18 mouse cellular contexts compared by ENCODE assay signal in genomic region chr12:101762054-101762453, GRCm38 (mm10). TPM values are rescaled to one million over a fixed set of nuclear protein-coding genes. Genes with fewer than 3 reads are reported as not detected.
DNase-seq lines count a peak whose midpoint lies in the region; ATAC-seq and TF ChIP-seq lines count a peak whose summit lies in the region.
"Had no signal": no experiment of that assay in that cellular context is flagged by ENCODE, and none has a peak within 500 bp of the region (broad histone marks: within the 10 kb centered on the region; RNA-seq: fewer than 3 reads in every experiment).

No protein-coding gene starts in this region.

- H3K27me3 ChIP-seq in kidney, adult 2 months (replicated peaks; ENCODE audit: control insufficient read depth, insufficient read depth, low read length) = no peaks in the 10 kb centered on the region
- H3K27me3 ChIP-seq in lung, embryonic 14.5 days (ENCODE audit: insufficient read depth, low read length) = no peaks in the 10 kb centered on the region
- H3K27me3 ChIP-seq: embryonic facial prominence, embryonic 12.5 days; forebrain, embryonic 12.5 days; limb, embryonic 13.5 days; neural tube, embryonic 12.5 days had no signal

- H3K36me3 ChIP-seq in kidney, adult 2 months (ENCODE audit: control insufficient read depth, insufficient read depth, low read length) = no peaks in the 10 kb centered on the region
- H3K36me3 ChIP-seq in lung, embryonic 14.5 days (ENCODE audit: insufficient read depth) = no peaks in the 10 kb centered on the region
- H3K36me3 ChIP-seq: embryonic facial prominence, embryonic 12.5 days; forebrain, embryonic 12.5 days; neural tube, embryonic 12.5 days had no signal

- H3K9ac ChIP-seq in lung, embryonic 14.5 days = no peak overlapping the region
- H3K9ac ChIP-seq: embryonic facial prominence, embryonic 12.5 days; forebrain, embryonic 12.5 days; limb, embryonic 13.5 days; neural tube, embryonic 12.5 days had no signal

- WGBS in kidney, adult 2 months = 81% methylated on average over 5 of the region's 5 CpGs
- WGBS in lung, embryonic 14.5 days = 85% methylated on average over 5 of the region's 5 CpGs

- no peak for ATAC-seq in lung, embryonic 14.5 days (ENCODE audit: insufficient read depth)
- ATAC-seq: inflammation-experienced regulatory T-cells, adult 6 months had no signal

- no peaks in the 10 kb centered on the region; the same call in 1 of the 2 replicates for H3K4me1 ChIP-seq in kidney, adult 2 months (ENCODE audit: control insufficient read depth, insufficient read depth, low read length)
- peaks cover 13% of the 10 kb centered on the region; the same call in 1 of the 2 replicates for H3K4me1 ChIP-seq in lung, embryonic 14.5 days (ENCODE audit: insufficient read depth)
- H3K4me1 ChIP-seq: neural tube, embryonic 12.5 days had no signal

- peak; percentile 56 for DNase-seq in adrenal gland, postnatal 14 days
- DNase-seq in adrenal gland, postnatal 25 days = no peak
- no peak for DNase-seq in kidney, adult 2 months
- DNase-seq in kidney, adult 18-20 months = no peak
- DNase-seq in 3T3-L1 (ENCODE audit: low read depth, low spot score) = peak; percentile 48
- no peak for DNase-seq in lung, embryonic 14.5 days
- no peak for DNase-seq in cerebellum, adult 11 months
- DNase-seq in urinary bladder, postnatal 14 days (ENCODE audit: low spot score) = no peak
- DNase-seq: heart, postnatal 4 days; midbrain, embryonic 14.5 days; thymus, postnatal 25 days had no signal

- no peaks in the 10 kb centered on the region for H3K9me3 ChIP-seq in lung, embryonic 14.5 days (ENCODE audit: low read depth, low read length)
- H3K9me3 ChIP-seq: embryonic facial prominence, embryonic 12.5 days; forebrain, embryonic 12.5 days; limb, embryonic 13.5 days; neural tube, embryonic 12.5 days had no signal

- peak; percentile 24; the same call in 1 of the 2 replicates for TF ChIP-seq CTCF in kidney, adult 2 months (conservative IDR thresholded peaks at IDR 0.05; ENCODE audit: insufficient read depth, insufficient read length, low read depth, low read length)
- 0 out of 2 replicates have a peak, but pooled peaks have one; percentile 10 for TF ChIP-seq CTCF in lung, embryonic 14.5 days (IDR thresholded peaks at IDR 0.05; ENCODE audit: low read depth)

- no peak overlapping the region for H3K4me3 ChIP-seq in kidney, adult 2 months (ENCODE audit: insufficient read depth, low read depth, low read length)
- H3K4me3 ChIP-seq in lung, embryonic 14.5 days (ENCODE audit: low read depth, low read length) = no peak overlapping the region
- H3K4me3 ChIP-seq: embryonic facial prominence, embryonic 12.5 days; forebrain, embryonic 12.5 days; left cerebral cortex, adult 2 months; limb, embryonic 13.5 days; neural tube, embryonic 12.5 days had no signal

- no peak overlapping the region for H3K27ac ChIP-seq in kidney, adult 2 months (ENCODE audit: insufficient read depth, low read depth, low read length)
- H3K27ac ChIP-seq in lung, embryonic 14.5 days (ENCODE audit: low read depth) = no peak overlapping the region
- H3K27ac ChIP-seq: embryonic facial prominence, embryonic 12.5 days; forebrain, embryonic 12.5 days; left cerebral cortex, adult 2 months; limb, embryonic 13.5 days; macrophage; neural tube, embryonic 12.5 days had no signal

- no peak overlapping the region for H3K4me2 ChIP-seq in lung, embryonic 14.5 days
- H3K4me2 ChIP-seq: embryonic facial prominence, embryonic 12.5 days; forebrain, embryonic 12.5 days; limb, embryonic 13.5 days; neural tube, embryonic 12.5 days had no signal

- no peak for TF ChIP-seq POLR2A in kidney, adult 2 months (IDR thresholded peaks at IDR 0.05; ENCODE audit: low read depth, low read length)

RNA-seq across cellular contexts. Expression of gene Tc2n, which starts 43.7 kb away (rescaled TPM):
- total RNA-seq in adrenal gland, postnatal 14 days (2021) = 1.2 and 1.8 TPM in 2 replicates
- 0.67 and 1.3 TPM in 2 replicates for total RNA-seq in adrenal gland, postnatal 25 days (2021)
- polyA plus RNA-seq in kidney, adult 2 months (2012; rRNA removed) = 0.19 and 0.27 TPM in 2 replicates
- 2.4 and 3.6 TPM in 2 replicates for polyA plus RNA-seq in lung, embryonic 14.5 days (2014; fragmentation: Nextera tagmentation; extraction: Ambion mirVana)
- polyA plus RNA-seq: macrophage; neural tube, embryonic 12.5 days had no signal

RNA-seq across cellular contexts. Expression of gene Fbln5, which starts 56.8 kb away (rescaled TPM):
- total RNA-seq in adrenal gland, postnatal 14 days (2021) = 57.7 and 60.3 TPM in 2 replicates
- total RNA-seq in adrenal gland, postnatal 25 days (2021) = 50.9 and 55.6 TPM in 2 replicates
- 302 and 308 TPM in 2 replicates for polyA plus RNA-seq in kidney, adult 2 months (2012; rRNA removed)
- 66.9 and 77.1 TPM in 2 replicates for polyA plus RNA-seq in lung, embryonic 14.5 days (2014; fragmentation: Nextera tagmentation; extraction: Ambion mirVana)
- polyA plus RNA-seq: inflammation-experienced regulatory T-cells, adult 6 months had no signal

Comparison
In these comparisons a context has a peak if more than half of its experiments do, and no peak if none do; other contexts are left out.
1. DNase-seq: peak in adrenal gland, postnatal 14 days (single experiment) and 3T3-L1 (single experiment); none in adrenal gland, postnatal 25 days (single experiment), kidney, adult 2 months (single experiment), kidney, adult 18-20 months (single experiment), lung, embryonic 14.5 days (single experiment), cerebellum, adult 11 months (single experiment) and urinary bladder, postnatal 14 days (single experiment).